Mouse (Mus musculus) myocyte (in vitro differentiated cells): Measurements from ENCODE around the gene Nek8.

Experiments
- CEBPB ChIP-seq: IDR thresholded peaks from 2 replicates; pipeline ENCODE4 v1.6.1; 2011; ENCODE audit warnings: mild to moderate bottlenecking, moderate library complexity; ENCODE audit not compliant: poor library complexity, insufficient read depth, severe bottlenecking
- E2F4 ChIP-seq: IDR thresholded peaks from one replicate; pipeline ENCODE4 v1.6.1; 2011; ENCODE audit warnings: mild to moderate bottlenecking, control low read depth, moderate library complexity; ENCODE audit not compliant: insufficient read depth
- MAX ChIP-seq: IDR thresholded peaks from one replicate; pipeline ENCODE4 v1.6.1; 2011; ENCODE audit warnings: low read depth, mild to moderate bottlenecking, control low read depth
- MYOD1 ChIP-seq, 3 experiments: IDR thresholded peaks; one replicate each; pipeline ENCODE4 v1.6.1; 2011; ENCODE audit warnings: control low read depth in 2 of 3, low read depth in 2 of 3, mild to moderate bottlenecking in 2 of 3, moderate library complexity in 1 of 3; ENCODE audit not compliant: insufficient read length in 2 of 3, control insufficient read depth in 1 of 3
- MYOG ChIP-seq, 3 experiments: IDR thresholded peaks; one replicate each; pipeline ENCODE4 v1.6.1; 2011; ENCODE audit warnings: control low read depth in 2 of 3, low read depth in 2 of 3, mild to moderate bottlenecking in 2 of 3; ENCODE audit not compliant: insufficient read length in 2 of 3, control insufficient read depth in 1 of 3, insufficient read depth in 1 of 3
- POLR2A ChIP-seq: IDR thresholded peaks from one replicate; pipeline ENCODE4 v1.6.1; 2011; ENCODE audit warnings: low read depth, mild to moderate bottlenecking, control low read depth, moderate library complexity; ENCODE audit not compliant: insufficient read length
- POLR2AphosphoS2 ChIP-seq: IDR thresholded peaks from one replicate; pipeline ENCODE4 v1.6.1; 2011; ENCODE audit warnings: low read depth, control low read depth; ENCODE audit not compliant: insufficient read length
- REST ChIP-seq: IDR thresholded peaks from one replicate; pipeline ENCODE4 v1.6.1; 2011; ENCODE audit warnings: mild to moderate bottlenecking, control low read depth, moderate library complexity; ENCODE audit not compliant: insufficient read depth, insufficient read length
- SRF ChIP-seq: IDR thresholded peaks from one replicate; pipeline ENCODE4 v1.6.1; 2011; ENCODE audit warnings: low read depth; ENCODE audit not compliant: control insufficient read depth, insufficient read length
- TCF12 ChIP-seq: IDR thresholded peaks from one replicate; pipeline ENCODE4 v1.6.1; 2011; ENCODE audit warnings: mild to moderate bottlenecking, control low read depth; ENCODE audit not compliant: poor library complexity, insufficient read depth, severe bottlenecking
- TCF3 ChIP-seq: IDR thresholded peaks from one replicate; pipeline ENCODE4 v1.6.1; 2011; ENCODE audit warnings: low read depth, control low read depth; ENCODE audit not compliant: insufficient read length
- USF1 ChIP-seq: IDR thresholded peaks from one replicate; pipeline ENCODE4 v1.6.1; 2011; ENCODE audit warnings: low read depth, mild to moderate bottlenecking, control low read depth, moderate library complexity

- TF ChIP-seq MAX (no peak), CEBPB (no peak), POLR2A (no peak), E2F4 (no peak), USF1 (no peak), REST (no peak), POLR2AphosphoS2 (no peak), MYOG (IDR thresholded peaks at IDR 0.05; ENCODE audit: control insufficient read depth in 1 of 3, insufficient read depth in 1 of 3, insufficient read length in 2 of 3, low read depth in 2 of 3) (peak in 1 of 3 experiments; percentile 17), TCF3 (no peak), MYOD1 (IDR thresholded peaks at IDR 0.05; ENCODE audit: control insufficient read depth in 1 of 3, insufficient read length in 2 of 3, low read depth in 2 of 3) (no peak), TCF12 (no peak), SRF (no peak)
These were observed 3.6 kb downstream of the Nek8 start for GRCm38 (mm10) chr11:78172748-78173383.
